Mouse (Mus musculus): ENCODE data around the gene AI182371. TPM values are rescaled to one million over a fixed set of nuclear protein-coding genes. Genes with fewer than 3 reads are reported as not detected.

AI182371 gene
- polyA plus RNA-seq, 1 experiment from 2014 or later = not detected

- Histone ChIP-seq H3K9ac (ENCODE audit: low read depth, low read length) (no peak overlapping the region), H3K27ac (ENCODE audit: low read depth, low read length) (no peak overlapping the region), H3K9me3 (ENCODE audit: control insufficient read depth, low read length) (no peaks in the 10 kb centered on the region), H3K4me3 (ENCODE audit: low read depth, low read length) (no peak overlapping the region), H3K4me1 (replicated peaks; ENCODE audit: control insufficient read depth, insufficient read depth, low read length) (no peaks in the 10 kb centered on the region), H3K27me3 (ENCODE audit: control insufficient read depth, insufficient read depth, low read length) (no peaks in the 10 kb centered on the region), H3K36me3 (ENCODE audit: control insufficient read depth, insufficient read depth, low read length) (no peaks in the 10 kb centered on the region), H3K4me2 (replicated peaks; ENCODE audit: low read depth, low read length) (no peak overlapping the region)
- DNase-seq (ENCODE audit: low spot score) (no peak), ATAC-seq (ENCODE audit: low FRiP score) (no peak)
- WGBS = 88% methylated on average over 6 of the region's 6 CpGs
Measured at GRCm38 (mm10) chr2:35063333-35064030, 37.9 kb downstream of the AI182371 start.

GRCm38 (mm10) chr2:35061338-35061737, 40.0 kb downstream of the AI182371 start, which contains the start of gene Hc:
Gene Hc (minus strand): TSS chr2:35061438.
- Histone ChIP-seq H3K27me3 (ENCODE audit: control insufficient read depth, insufficient read depth, low read length) (no peaks in the 10 kb centered on the region), H3K4me1 (replicated peaks; ENCODE audit: control insufficient read depth, insufficient read depth, low read length) (no peaks in the 10 kb centered on the region), H3K9ac (ENCODE audit: low read depth, low read length) (no peak within 1 kb of the TSS), H3K36me3 (ENCODE audit: control insufficient read depth, insufficient read depth, low read length) (no peaks in the 10 kb centered on the region), H3K9me3 (ENCODE audit: control insufficient read depth, low read length) (no peaks in the 10 kb centered on the region), H3K4me3 (ENCODE audit: low read depth, low read length) (no peak within 1 kb of the TSS), H3K27ac (ENCODE audit: low read depth, low read length) (no peak within 1 kb of the TSS), H3K4me2 (replicated peaks; ENCODE audit: low read depth, low read length) (no peak within 1 kb of the TSS)
- no peak for ATAC-seq (ENCODE audit: low FRiP score)
- 90% methylated on average over 5 of the region's 5 CpGs for WGBS
- DNase-seq (ENCODE audit: low spot score) = no peak

GRCm38 (mm10) chr2:35060897-35061296, 40.4 kb downstream of the AI182371 start:
- no peak overlapping the region for H3K4me3 ChIP-seq (ENCODE audit: low read depth, low read length)
- H3K36me3 ChIP-seq (ENCODE audit: control insufficient read depth, insufficient read depth, low read length) = no peaks in the 10 kb centered on the region
- no peak for DNase-seq (ENCODE audit: low spot score)
- no peaks in the 10 kb centered on the region for H3K4me1 ChIP-seq (replicated peaks; ENCODE audit: control insufficient read depth, insufficient read depth, low read length)
- H3K27ac ChIP-seq (ENCODE audit: low read depth, low read length) = no peak overlapping the region
- H3K9me3 ChIP-seq (ENCODE audit: control insufficient read depth, low read length) = no peaks in the 10 kb centered on the region
- no peak for ATAC-seq (ENCODE audit: low FRiP score)
- H3K27me3 ChIP-seq (ENCODE audit: control insufficient read depth, insufficient read depth, low read length) = no peaks in the 10 kb centered on the region
- 86% methylated on average over 6 of the region's 6 CpGs for WGBS
- H3K9ac ChIP-seq (ENCODE audit: low read depth, low read length) = no peak overlapping the region
- H3K4me2 ChIP-seq (replicated peaks; ENCODE audit: low read depth, low read length) = no peak overlapping the region

DNA sequence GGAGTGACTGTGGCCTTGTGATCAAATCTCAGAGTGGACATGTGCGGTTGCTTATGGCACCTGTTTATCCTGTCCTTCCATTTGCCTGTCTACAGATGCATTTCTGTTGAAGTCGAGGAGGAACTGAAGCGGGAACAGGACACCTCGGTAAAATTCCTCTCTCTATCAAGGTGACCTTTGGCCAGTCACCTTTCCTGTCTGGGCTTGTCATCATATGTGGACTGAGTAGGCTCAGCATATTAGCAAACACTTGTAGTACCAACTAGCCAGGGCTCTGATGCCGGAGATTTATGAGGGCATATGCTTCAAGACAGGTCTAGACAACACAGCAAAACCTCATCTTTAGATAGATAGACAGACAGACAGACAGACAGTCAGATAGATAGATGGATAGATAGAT, 41.1 kb downstream of the AI182371 start:
- H3K4me1 ChIP-seq (replicated peaks; ENCODE audit: control insufficient read depth, insufficient read depth, low read length) = no peaks in the 10 kb centered on the region
- no peaks in the 10 kb centered on the region for H3K27me3 ChIP-seq (ENCODE audit: control insufficient read depth, insufficient read depth, low read length)
- no peak overlapping the region for H3K4me2 ChIP-seq (replicated peaks; ENCODE audit: low read depth, low read length)
- ATAC-seq (ENCODE audit: low FRiP score) = no peak
- no peak overlapping the region for H3K9ac ChIP-seq (ENCODE audit: low read depth, low read length)
- H3K27ac ChIP-seq (ENCODE audit: low read depth, low read length) = no peak overlapping the region
- no peak overlapping the region for H3K4me3 ChIP-seq (ENCODE audit: low read depth, low read length)
- DNase-seq (ENCODE audit: low spot score) = no peak
- WGBS = 89% methylated on average over 5 of the region's 5 CpGs
- H3K9me3 ChIP-seq (ENCODE audit: control insufficient read depth, low read length) = no peaks in the 10 kb centered on the region
- no peaks in the 10 kb centered on the region for H3K36me3 ChIP-seq (ENCODE audit: control insufficient read depth, insufficient read depth, low read length)

GRCm38 (mm10) chr2:35058325-35058724, 43.0 kb downstream of the AI182371 start:
- ATAC-seq (ENCODE audit: low FRiP score) = no peak
- Histone ChIP-seq H3K27me3 (ENCODE audit: control insufficient read depth, insufficient read depth, low read length) (no peaks in the 10 kb centered on the region), H3K27ac (ENCODE audit: low read depth, low read length) (no peak overlapping the region), H3K4me3 (ENCODE audit: low read depth, low read length) (no peak overlapping the region), H3K4me1 (replicated peaks; ENCODE audit: control insufficient read depth, insufficient read depth, low read length) (no peaks in the 10 kb centered on the region), H3K4me2 (replicated peaks; ENCODE audit: low read depth, low read length) (no peak overlapping the region), H3K36me3 (ENCODE audit: control insufficient read depth, insufficient read depth, low read length) (no peaks in the 10 kb centered on the region), H3K9ac (ENCODE audit: low read depth, low read length) (no peak overlapping the region), H3K9me3 (ENCODE audit: control insufficient read depth, low read length) (no peaks in the 10 kb centered on the region)
- DNase-seq (ENCODE audit: low spot score) = no peak
- 80% methylated on average over 2 of the region's 2 CpGs for WGBS

GRCm38 (mm10) chr2:35057243-35057642, 44.1 kb downstream of the AI182371 start:
- 90% methylated on average over 11 of the region's 11 CpGs for WGBS
- Histone ChIP-seq H3K4me1 (replicated peaks; ENCODE audit: control insufficient read depth, insufficient read depth, low read length) (no peaks in the 10 kb centered on the region), H3K9ac (ENCODE audit: low read depth, low read length) (no peak overlapping the region), H3K4me2 (replicated peaks; ENCODE audit: low read depth, low read length) (no peak overlapping the region), H3K27me3 (ENCODE audit: control insufficient read depth, insufficient read depth, low read length) (no peaks in the 10 kb centered on the region), H3K4me3 (ENCODE audit: low read depth, low read length) (no peak overlapping the region), H3K9me3 (ENCODE audit: control insufficient read depth, low read length) (no peaks in the 10 kb centered on the region), H3K27ac (ENCODE audit: low read depth, low read length) (no peak overlapping the region), H3K36me3 (ENCODE audit: control insufficient read depth, insufficient read depth, low read length) (no peaks in the 10 kb centered on the region)
- ATAC-seq (ENCODE audit: low FRiP score) = no peak
- DNase-seq (ENCODE audit: low spot score) = no peak

- Histone ChIP-seq H3K27ac (ENCODE audit: low read depth, low read length) (no peak overlapping the region), H3K4me3 (ENCODE audit: low read depth, low read length) (no peak overlapping the region), H3K36me3 (ENCODE audit: control insufficient read depth, insufficient read depth, low read length) (no peaks in the 10 kb centered on the region), H3K9me3 (ENCODE audit: control insufficient read depth, low read length) (no peaks in the 10 kb centered on the region), H3K4me2 (replicated peaks; ENCODE audit: low read depth, low read length) (no peak overlapping the region), H3K9ac (ENCODE audit: low read depth, low read length) (no peak overlapping the region), H3K4me1 (replicated peaks; ENCODE audit: control insufficient read depth, insufficient read depth, low read length) (no peaks in the 10 kb centered on the region), H3K27me3 (ENCODE audit: control insufficient read depth, insufficient read depth, low read length) (no peaks in the 10 kb centered on the region)
- DNase-seq (ENCODE audit: low spot score) (peak; percentile 51), ATAC-seq (ENCODE audit: low FRiP score) (no peak)
- WGBS = 40% methylated on average over 5 of the region's 5 CpGs
Measured at GRCm38 (mm10) chr2:35048851-35049250, 52.5 kb downstream of the AI182371 start.

DNA sequence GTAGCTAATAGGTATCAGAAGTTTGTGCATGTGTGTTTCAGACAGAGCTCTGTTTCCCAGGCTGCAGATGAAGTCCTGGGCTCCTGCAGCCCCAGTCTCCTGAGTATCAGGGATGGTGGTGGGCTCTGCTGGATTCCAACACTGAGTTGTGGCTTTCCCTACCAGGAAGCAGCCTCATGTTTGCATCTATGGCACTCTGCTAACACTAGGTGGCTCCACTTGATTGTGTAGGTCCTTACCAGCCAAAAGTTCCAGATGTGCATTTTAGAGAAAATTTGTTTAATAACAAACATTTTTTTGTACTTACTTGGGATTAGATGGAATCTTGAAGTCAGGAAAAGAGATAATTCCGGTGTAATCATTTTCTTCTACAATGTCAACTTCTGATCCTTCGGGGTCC, 56.4 kb downstream of the AI182371 start:
- ATAC-seq (ENCODE audit: low FRiP score) (no peak), DNase-seq (ENCODE audit: low spot score) (peak; percentile 33)
- Histone ChIP-seq H3K4me3 (ENCODE audit: low read depth, low read length) (no peak overlapping the region), H3K9ac (ENCODE audit: low read depth, low read length) (no peak overlapping the region), H3K27ac (ENCODE audit: low read depth, low read length) (no peak overlapping the region), H3K9me3 (ENCODE audit: control insufficient read depth, low read length) (no peaks in the 10 kb centered on the region), H3K4me1 (replicated peaks; ENCODE audit: control insufficient read depth, insufficient read depth, low read length) (no peaks in the 10 kb centered on the region), H3K36me3 (ENCODE audit: control insufficient read depth, insufficient read depth, low read length) (no peaks in the 10 kb centered on the region), H3K27me3 (ENCODE audit: control insufficient read depth, insufficient read depth, low read length) (no peaks in the 10 kb centered on the region), H3K4me2 (replicated peaks; ENCODE audit: low read depth, low read length) (no peak overlapping the region)
- 72% methylated on average over 2 of the region's 2 CpGs for WGBS

DNA sequence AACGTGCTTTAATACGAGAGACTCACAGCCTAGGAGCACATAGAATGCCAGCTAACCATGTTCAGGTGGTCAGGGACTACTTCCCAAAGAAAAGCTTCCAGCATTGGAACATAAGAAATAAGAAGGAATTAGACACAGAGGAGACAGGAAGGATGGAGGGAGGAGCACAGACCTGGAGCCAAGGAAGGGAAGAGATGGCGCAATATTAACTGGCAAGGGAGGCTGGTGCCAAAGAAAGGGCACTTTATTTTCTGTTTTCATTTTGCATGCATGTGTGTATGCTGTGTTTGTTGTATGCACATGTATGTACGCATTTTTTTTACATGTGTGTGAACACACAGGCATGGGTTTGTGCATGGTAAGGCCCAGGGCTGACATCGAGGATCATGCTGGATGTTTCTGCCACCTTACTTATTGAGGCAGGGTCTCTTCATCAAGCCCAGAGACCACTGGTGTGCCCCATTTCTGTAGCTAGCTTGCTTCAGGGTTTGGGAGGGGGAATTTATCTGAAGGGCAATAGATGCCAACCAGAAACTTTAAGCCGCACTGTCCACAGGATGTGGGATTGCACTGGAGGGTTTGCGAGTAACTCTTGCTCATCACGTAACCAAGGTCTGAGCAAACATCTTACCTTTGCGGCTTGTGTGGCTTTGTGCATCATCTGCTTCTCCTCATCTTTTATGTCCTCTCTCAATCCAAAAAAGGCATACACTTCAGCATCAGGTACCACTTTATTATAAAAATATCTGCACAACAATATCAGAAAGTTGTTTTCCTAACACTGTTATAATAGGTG, 62.6 kb downstream of the AI182371 start:
- DNase-seq (ENCODE audit: low spot score) = no peak
- Histone ChIP-seq H3K9me3 (ENCODE audit: control insufficient read depth, low read length) (no peaks in the 10 kb centered on the region), H3K27ac (ENCODE audit: low read depth, low read length) (no peak overlapping the region), H3K4me1 (replicated peaks; ENCODE audit: control insufficient read depth, insufficient read depth, low read length) (no peaks in the 10 kb centered on the region), H3K27me3 (ENCODE audit: control insufficient read depth, insufficient read depth, low read length) (no peaks in the 10 kb centered on the region), H3K36me3 (ENCODE audit: control insufficient read depth, insufficient read depth, low read length) (no peaks in the 10 kb centered on the region), H3K9ac (ENCODE audit: low read depth, low read length) (no peak overlapping the region), H3K4me2 (replicated peaks; ENCODE audit: low read depth, low read length) (no peak overlapping the region), H3K4me3 (ENCODE audit: low read depth, low read length) (no peak overlapping the region)
- ATAC-seq (ENCODE audit: low FRiP score) = no peak
- whole genome bisulfite sequencing = 91% methylated on average over 9 of the region's 9 CpGs
